Mouse (Mus musculus): ENCODE results near the gene Inpp5a.

The Inpp5a gene

DNA sequence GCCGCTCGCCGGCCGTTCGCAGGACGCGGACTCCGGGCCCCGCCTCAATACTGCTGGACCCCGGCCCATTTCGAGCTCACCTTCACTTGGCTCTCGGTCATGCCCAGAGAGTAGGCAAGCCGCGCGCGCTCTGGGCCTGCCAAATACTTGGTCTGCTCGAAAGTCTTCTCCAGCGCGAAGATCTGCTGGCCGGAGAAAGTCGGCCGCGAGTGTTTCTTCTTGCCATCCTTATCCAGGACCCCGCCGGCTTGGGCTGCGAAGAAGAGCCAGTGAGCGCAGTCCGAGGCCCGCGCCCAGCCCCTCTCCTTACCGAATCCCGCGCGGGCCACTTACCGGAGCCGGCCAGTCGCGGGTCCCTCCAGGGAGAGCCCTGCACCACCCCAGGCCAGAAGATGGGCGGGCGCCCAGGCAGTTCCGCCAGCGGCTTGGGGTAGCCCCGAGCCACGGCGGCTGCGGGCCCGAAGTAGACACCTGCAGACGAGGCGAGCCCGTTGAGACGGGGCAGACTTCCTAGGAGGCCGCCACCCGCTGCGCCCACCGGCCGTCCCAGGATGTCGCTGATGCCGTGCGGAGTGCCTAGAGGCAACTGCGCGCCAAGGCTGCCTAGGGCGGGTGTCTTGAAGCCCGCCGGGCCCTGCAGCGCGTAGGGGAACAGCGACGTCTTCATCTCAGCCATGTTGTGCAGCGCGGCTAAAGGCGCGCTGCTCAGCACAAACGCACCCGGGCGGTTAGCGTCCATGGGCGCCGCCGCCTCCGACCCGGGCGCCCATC lies 193.1 kb downstream of the Inpp5a start:
- DNase-seq (ENCODE audit: low spot score): no peak

DNA sequence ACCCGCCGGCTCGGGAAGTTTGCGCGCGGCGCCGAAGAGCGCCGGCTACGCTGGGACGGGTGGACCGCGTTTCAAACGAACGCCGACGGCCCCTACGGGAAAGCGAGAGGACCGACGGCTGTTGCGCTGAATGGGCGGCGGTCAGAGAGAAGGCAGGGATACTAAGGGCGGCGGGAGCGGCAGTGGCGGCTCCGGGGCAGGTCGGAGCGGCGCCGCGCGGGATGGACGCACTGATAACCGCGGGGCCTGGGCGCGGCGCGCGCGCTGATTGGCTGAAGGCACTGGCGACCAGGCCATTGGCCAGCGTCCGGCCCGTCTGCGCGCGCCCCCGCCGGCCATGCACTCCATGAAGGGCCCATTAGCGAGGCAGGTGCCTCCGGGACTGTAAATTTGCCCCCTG lies 193.7 kb downstream of the Inpp5a start, which contains the start of gene Nkx6-2:
Gene Nkx6-2 (minus strand): TSS at position 203 of the 400 bp plus-strand sequence.
- no peak for DNase-seq (ENCODE audit: low spot score)

DNA sequence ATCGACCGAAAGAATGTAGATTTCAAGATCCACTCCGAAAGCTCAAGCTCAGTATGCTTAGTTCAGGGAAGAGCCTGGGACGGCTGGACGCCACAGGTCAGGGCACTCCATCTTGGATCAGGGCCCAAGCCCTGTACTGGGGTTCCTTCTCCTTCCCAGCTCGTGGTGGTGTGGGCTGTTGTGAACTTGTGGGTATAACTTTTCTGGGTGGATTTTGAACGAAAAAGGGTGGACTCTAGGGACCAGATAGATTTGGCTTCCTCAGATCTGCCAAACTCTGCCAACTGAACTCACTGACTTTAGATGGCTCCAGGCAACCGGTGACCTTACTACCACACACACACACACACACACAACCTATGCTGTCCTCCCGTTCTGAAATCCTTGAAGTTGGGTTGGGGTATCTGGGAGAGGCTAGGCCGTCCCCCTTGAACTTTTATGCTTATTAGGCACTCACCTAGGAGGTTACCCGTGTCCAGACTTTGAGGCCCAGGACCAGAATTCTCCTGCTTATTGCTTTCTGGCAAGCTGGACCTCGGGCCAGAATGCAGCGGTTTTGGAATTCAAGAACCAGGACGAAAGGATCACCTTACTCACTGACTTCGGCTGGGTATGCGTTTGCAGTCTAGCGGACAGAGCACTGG lies 194.3 kb downstream of the Inpp5a start:
- DNase-seq (ENCODE audit: low spot score): no peak

GRCm38 (mm10) chr7:139584221-139585175 lies 195.6 kb downstream of the Inpp5a start:
- no peak for DNase-seq (ENCODE audit: low spot score)

- no peak for DNase-seq (ENCODE audit: low spot score)
Measured at GRCm38 (mm10) chr7:139585183-139585821, 196.4 kb downstream of the Inpp5a start.

- no peak for DNase-seq (ENCODE audit: low spot score)
Measured at GRCm38 (mm10) chr7:139587919-139588318, 199.0 kb downstream of the Inpp5a start.

DNA sequence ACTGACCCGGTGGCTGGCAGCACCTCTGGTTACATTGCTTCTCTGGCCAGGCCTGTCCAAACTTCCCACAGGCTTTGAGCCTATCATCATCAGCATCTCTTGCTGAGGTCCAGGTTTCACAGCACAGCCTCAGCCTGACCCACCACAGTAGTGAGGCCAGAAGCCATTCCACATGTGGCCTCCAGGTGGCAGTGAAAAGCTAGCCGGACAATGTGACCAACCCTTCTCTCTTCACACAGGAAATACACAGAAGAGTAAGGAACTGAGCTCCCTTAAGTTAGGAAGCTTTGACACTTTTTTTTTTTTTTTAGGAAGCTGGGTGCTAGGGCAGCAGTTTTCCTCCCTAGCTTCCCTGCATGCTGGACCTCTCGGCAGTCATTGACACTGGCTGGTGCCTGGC lies 201.4 kb downstream of the Inpp5a start:
- no peak for DNase-seq (ENCODE audit: low spot score)

- DNase-seq (ENCODE audit: low spot score): no peak
Measured at GRCm38 (mm10) chr7:139591311-139591710, 202.4 kb downstream of the Inpp5a start.

- no peak for DNase-seq (ENCODE audit: low spot score)
Measured at GRCm38 (mm10) chr7:139595311-139595710, 206.4 kb downstream of the Inpp5a start.

DNA sequence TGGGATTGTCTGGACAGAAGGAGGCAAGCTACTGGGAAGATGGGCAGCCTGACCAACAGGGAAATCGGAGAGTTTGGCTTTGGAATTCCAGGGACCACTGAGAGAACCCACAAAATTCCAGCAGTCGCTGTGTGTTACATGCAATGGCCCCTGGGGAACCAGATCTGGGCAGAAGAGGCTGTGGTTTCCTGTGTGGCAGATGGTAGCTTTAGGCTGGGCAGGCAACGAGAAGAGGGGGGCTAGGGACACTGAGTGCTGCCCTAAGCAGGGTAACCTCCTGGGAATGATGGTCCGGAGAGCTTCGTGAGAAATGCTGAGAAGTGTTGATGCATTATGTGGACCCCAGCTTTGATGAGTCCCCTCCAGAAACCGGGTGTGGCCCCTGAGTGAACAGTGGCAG lies 207.0 kb downstream of the Inpp5a start:
- no peak for DNase-seq (ENCODE audit: low spot score)

GRCm38 (mm10) chr7:139610328-139610727 lies 221.4 kb downstream of the Inpp5a start:
- no peak for DNase-seq (ENCODE audit: low spot score)

- DNase-seq (ENCODE audit: low spot score): no peak
Measured at GRCm38 (mm10) chr7:139615767-139616766, 227.2 kb downstream of the Inpp5a start.

GRCm38 (mm10) chr7:139622568-139622967 lies 233.7 kb downstream of the Inpp5a start:
- DNase-seq (ENCODE audit: low spot score): no peak

GRCm38 (mm10) chr7:139625156-139625555 lies 236.2 kb downstream of the Inpp5a start:
- DNase-seq (ENCODE audit: low spot score): no peak

All from spleen, adult 12 weeks (tissue).